Mouse (Mus musculus) frontal cortex, adult 2 months (tissue): ENCODE data around the gene Tmem209. TPM values are rescaled to one million over a fixed set of nuclear protein-coding genes. Genes with fewer than 3 reads are reported as not detected.

ENCODE experiments used
- DNase-seq, 2 experiments: peaks; one replicate each; pipeline ENCODE4 v3.0.0; 2022; ENCODE audit warnings: low spot score in 1 of 2; ENCODE audit errors: extremely low spot score in 1 of 2
- polyA plus RNA-seq: library from polyadenylated mRNA; depleted of rRNA; stranded (reverse); fragments of >200 nt; gene quantifications from 2 replicates; pipeline ENCODE4 v1.2.3, GENCODE M21; 2012

Gene Tmem209
- polyA plus RNA-seq, 1 experiment = 28.2 TPM

- DNase-seq = no peak
Observed at GRCm38 (mm10) chr6:30538800-30539199, 29.2 kb upstream of the Tmem209 start.

GRCm38 (mm10) chr6:30538240-30538639 lies 28.7 kb upstream of the Tmem209 start:
- DNase-seq = no peak

DNA sequence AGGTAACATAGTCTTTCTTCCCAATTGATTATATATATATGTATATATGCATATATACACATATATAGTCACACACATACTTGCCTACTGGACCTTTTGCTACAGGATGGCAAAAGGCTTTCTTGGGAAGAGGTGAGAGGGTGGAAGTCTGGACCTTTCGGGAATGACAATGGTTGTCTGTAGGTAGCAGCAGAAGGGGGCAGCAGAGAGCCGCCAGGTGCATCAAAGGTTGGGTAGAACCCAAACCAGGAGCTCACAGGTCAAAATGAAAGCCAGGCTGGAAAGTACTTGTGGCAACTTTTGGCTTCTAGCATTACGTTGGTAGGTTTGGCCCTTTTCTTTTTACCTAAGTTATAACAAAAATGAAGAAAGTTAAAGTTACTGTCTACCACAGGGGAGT lies 25.8 kb upstream of the Tmem209 start:
- DNase-seq = no peak

GRCm38 (mm10) chr6:30528800-30529199 lies 19.2 kb upstream of the Tmem209 start:
- no peak for DNase-seq

GRCm38 (mm10) chr6:30526586-30527515 lies 17.3 kb upstream of the Tmem209 start:
- DNase-seq = no peak

DNA sequence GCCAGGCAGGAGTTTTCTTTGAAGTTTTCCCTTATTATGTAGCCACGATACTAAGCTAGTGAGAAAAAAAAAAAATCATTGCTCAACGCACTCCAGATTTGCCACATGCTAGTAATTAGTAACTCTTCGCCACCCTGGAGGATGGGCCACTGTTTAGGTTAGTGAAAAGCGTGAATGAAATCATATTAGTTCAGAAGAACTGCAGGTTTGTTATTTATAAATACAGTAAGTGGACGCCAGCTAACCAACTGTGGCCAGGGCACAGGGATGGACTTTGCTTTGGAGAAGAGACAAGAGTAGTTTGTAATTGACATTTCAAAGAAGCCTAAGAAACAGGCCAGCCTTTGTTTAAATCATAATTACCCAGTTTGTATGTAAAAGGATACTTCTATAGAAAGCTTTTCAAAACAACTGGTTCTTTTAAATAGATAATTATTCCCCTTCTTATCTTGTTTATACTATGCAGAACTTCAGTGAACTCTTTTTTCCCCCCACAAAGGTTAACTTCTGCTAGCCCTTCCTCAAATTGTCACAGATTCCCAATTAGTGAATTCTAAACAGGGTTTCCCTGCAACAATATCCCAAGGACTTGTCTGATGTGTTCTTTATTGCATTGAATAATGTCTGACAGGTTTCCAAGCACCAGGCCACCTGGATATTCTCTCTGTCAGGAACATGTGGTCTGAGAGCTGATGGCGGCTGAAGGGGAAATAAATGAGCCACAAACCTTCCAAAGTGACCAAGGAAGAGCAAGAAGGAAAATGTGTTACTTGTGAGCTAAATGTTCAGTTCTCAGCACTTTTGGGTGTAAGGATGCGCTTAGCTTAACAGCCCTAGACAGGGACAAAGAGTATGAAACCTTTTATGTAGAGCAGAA lies 16.1 kb upstream of the Tmem209 start:
- no peak for DNase-seq

DNA sequence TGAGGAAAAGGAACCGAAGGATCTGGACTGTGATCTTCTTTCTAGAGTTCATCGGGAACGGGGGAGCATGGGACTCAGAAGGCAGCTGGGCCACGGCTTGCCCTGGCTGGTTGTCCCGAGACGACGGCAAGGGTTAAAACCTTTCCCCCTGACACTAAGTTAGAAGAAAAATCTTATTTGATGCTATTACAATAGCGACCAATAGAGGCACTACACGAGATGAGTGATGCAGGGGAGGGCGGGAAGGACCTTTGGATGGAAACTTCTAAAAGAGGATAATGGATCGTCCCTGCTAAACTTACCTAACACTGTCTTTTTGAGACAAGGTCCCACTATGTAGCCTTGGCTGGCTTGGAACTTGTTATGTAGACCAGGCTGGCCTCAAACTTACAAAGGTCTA lies 10.8 kb upstream of the Tmem209 start:
- DNase-seq = no peak

DNA sequence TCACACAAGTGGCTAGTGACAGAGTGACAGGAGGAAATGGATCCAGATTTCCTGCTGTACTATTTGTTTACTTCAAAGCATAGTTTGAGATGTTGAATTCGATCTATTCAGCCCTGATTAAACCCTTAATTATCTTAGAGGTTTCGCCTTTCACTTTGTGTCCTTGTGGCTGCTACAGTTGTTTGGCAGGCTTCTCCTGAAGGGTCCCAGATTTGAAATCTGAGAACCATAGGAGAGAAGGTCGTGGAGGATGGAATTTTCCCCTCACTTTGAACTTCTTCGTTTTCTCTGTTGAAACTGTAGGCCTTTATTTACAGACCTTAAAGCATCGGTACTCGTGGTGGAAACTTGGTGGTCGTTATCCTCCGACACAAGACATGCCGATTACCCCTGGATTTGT lies 4.7 kb upstream of the Tmem209 start:
- DNase-seq = no peak

GRCm38 (mm10) chr6:30510291-30510690 lies 708 bp upstream of the Tmem209 start:
- no peak for DNase-seq

DNA sequence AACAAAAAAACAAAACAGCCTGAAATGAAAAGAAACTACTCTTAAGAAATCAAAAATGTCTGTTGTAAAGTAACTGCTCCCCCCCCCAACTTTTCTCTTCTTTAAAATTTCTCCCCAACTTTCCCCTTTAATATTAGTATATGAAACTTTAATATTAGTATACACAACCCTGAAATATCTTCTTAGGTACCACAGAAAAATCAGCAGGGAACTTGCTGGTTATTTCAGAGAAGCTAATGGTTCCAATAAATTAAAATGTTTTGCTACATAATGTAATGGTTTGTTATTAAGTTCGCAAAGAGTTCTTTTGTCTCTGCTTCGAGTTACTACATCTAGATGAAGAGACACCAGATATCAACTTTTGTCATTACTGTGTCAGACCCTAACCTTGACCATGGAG lies 759 bp downstream of the Tmem209 start:
- DNase-seq = no peak

DNA sequence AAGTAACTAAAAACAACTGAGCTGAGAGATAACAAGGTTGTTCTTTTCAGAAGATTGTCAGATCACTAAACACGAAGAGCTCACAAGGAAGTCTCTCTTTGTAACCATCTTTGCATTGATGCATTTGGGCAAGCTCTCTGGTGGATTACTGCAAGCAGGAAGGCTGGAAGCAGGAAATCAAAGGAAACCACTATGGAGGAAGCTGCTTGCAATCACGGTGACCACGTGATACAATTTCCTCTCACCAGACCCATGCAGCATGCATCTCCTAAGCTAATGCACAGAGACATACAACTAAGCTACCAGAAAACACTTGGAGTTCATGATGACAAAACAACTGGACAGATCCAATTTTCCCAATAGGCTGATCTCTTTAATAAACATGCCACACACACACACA lies 10.5 kb downstream of the Tmem209 start:
- DNase-seq = no peak

DNA sequence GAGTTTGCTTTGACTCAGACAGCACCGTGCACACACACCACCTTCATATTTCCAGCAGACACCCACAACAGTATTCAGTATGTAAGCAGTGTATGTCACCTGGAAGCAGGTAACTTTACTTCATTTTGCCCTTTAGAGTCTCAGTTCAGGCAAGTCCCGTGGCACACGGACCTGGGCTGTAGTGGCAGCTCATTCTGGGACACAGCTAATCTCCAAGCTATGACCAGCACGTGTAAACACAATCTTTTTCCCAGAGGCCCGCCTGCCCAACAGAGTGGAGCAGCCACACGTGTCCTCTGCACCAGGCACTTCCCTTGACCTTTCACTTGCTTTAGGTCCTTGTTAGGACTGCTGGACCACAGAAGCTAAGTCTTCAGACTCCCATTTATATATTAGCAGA lies 23.1 kb downstream of the Tmem209 start:
- DNase-seq = no peak

DNA sequence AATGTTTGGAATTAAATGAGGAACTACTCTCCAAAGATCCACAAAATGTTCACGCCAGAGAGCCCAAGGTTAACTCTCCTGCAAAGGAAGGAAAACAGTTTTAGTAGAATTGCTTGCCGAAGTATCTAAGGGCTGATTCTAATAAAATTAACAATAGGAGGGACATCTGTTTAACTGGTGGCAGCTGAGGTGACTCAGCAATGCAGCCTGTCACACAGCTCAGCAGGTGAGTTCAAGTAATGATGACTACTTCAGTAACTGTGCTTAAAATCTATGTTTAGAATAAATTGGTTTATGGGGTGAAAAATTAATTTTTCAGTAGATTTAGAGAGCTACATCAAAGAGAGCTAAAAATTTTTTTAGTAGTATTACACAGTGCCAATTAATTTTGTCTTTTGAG lies 26.7 kb downstream of the Tmem209 start:
- DNase-seq = no peak

DNA sequence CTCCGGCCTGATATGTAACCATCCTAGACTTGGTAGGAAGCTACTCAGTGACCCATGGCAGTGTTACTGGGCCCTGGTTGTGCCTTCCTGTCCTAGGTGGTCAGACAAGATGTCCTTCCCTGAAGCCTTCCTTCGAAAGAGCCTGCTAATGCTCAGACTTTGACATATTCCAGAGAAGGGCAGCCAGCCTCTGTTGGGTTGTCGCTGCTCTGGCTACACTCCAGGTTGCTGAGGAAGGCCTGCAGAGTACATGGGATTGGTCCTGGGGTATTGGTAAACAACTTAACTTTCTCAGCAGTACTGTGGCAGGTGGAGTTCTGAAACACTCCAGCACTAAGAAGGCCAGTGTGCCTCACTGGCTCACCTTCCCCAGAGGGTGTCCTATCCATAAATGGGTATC lies 30.2 kb downstream of the Tmem209 start:
- DNase-seq = no peak

DNA sequence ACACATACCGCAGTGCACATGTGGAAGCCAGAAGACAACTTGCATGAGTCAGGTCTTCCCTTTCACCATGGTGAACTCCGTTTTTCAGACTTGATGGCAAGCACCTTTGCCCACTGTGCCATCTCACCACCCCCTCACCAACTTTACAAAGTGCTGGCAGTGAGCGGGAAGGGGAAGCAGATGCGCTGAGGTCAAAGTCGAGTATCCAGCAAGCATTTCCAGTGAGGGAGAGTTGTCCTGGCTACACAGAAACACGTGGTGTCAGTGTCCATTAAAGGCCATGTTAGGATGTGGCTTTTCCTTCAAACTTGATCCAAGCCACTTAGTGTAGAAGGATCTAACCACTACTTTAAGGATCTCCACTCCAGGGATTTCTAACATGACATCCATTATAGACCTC lies 31.8 kb downstream of the Tmem209 start:
- no peak for DNase-seq

- DNase-seq = no peak
Observed at GRCm38 (mm10) chr6:30477210-30477714, 32.3 kb downstream of the Tmem209 start.

GRCm38 (mm10) chr6:30476025-30476765 lies 33.4 kb downstream of the Tmem209 start:
- no peak for DNase-seq

DNA sequence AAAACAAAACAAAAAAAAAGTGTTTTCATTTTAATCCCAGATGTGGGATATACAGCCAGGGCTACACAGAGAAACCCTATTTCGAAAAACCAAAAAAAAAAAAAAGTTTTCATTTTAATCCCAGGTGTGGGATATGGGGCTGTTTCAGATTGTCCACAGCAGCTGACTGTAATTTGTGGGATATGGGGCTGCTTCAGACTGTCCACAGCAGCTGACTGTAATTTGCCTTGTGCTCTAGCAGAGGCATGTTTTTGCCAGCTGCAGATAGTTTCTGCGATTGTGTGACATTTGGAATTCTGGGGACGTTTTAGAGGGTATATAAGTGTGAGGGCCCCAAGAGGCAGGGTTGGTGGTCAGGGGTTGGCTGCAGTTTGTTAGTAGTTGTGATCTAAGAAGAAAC lies 37.9 kb downstream of the Tmem209 start:
- DNase-seq = no peak

DNA sequence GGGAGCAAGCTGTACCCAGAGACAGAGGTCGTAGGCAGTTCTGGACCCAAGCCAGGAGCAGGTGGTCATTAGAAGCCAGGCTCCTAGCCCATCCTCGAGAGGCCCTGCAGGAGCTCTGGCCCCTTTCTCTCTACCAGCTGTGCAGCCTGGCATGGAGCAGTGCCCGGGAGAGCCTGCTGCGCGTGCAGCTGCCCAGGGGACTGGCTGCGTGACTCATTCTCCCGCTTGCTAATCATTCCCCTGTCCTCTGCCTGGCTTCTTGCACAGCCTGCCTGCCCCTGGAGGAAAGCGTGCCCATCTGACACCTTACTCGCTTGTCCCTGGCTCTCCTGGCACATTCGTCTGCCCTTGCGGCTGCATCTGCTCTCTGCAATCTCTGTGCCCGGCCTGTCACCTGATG lies 40.2 kb downstream of the Tmem209 start:
- DNase-seq = no peak

DNA sequence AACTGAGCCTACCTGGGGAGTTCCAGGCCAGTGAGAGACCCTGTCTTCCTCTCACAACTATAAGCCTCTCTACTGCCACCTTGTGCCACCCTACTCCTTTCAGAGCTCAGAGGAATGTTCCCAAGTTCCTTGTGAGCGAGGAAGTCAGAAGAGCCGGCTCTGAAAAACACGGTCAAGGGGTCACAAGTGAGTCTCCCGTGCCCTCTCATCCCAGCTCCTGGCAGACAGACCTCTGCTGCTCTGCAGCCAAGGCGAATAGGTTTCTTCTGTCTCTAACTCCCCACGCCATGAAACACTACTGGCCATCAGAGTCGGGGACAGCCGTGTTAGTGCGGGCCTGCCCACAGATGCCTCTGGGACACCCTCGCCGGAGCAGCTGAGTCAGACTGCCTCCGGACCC lies 40.9 kb downstream of the Tmem209 start:
- DNase-seq = peak in 1 of 2 experiments; percentile 53

GRCm38 (mm10) chr6:30468058-30468457 lies 41.5 kb downstream of the Tmem209 start:
- DNase-seq = no peak
